Mouse (Mus musculus) testis, adult 2 months (tissue): Measurements from ENCODE around the gene Wbp1. TPM values are rescaled to one million over a fixed set of nuclear protein-coding genes. Genes with fewer than 3 reads are reported as not detected.

Experiments
- H3K27ac ChIP-seq: fragments of 200-500 bp; 2 replicates; pipeline ENCODE4 v1.5.1; 2012; ENCODE audit warnings: low read depth, low read length; ENCODE audit not compliant: control insufficient read depth, insufficient read depth
- H3K27me3 ChIP-seq: fragments of 200-500 bp; 2 replicates; pipeline ENCODE4 v1.6.1; 2012; ENCODE audit warnings: mild to moderate bottlenecking, low read length, moderate library complexity; ENCODE audit not compliant: control insufficient read depth, insufficient read depth
- H3K36me3 ChIP-seq: fragments of 200-500 bp; 2 replicates; pipeline ENCODE4 v1.6.1; 2012; ENCODE audit warnings: mild to moderate bottlenecking, low read length; ENCODE audit not compliant: control insufficient read depth, insufficient read depth
- H3K4me1 ChIP-seq: fragments of 200-500 bp; 2 replicates; pipeline ENCODE4 v1.6.1; 2012; ENCODE audit warnings: low read length; ENCODE audit not compliant: control insufficient read depth, insufficient read depth
- H3K4me3 ChIP-seq: fragments of 200-500 bp; 2 replicates; pipeline ENCODE4 v1.5.1; 2012; ENCODE audit warnings: low read depth, mild to moderate bottlenecking, low read length, moderate library complexity, mixed read lengths; ENCODE audit not compliant: control insufficient read depth
- CTCF ChIP-seq: fragments of 200-500 bp; IDR thresholded peaks from 2 replicates; pipeline ENCODE4 v1.5.1; 2012; ENCODE audit warnings: low read depth, mild to moderate bottlenecking, inconsistent platforms, low read length, moderate library complexity; ENCODE audit not compliant: control insufficient read depth, insufficient read depth, insufficient replicate concordance
- POLR2A ChIP-seq: fragments of 200-500 bp; IDR thresholded peaks from 2 replicates; pipeline ENCODE4 v1.6.1; 2012; ENCODE audit warnings: low read depth, mild to moderate bottlenecking, inconsistent platforms, low read length, moderate library complexity; ENCODE audit not compliant: control insufficient read depth
- polyA plus RNA-seq: library from polyadenylated mRNA; depleted of rRNA; stranded (reverse); fragments of >200 nt; gene quantifications from 2 replicates; pipeline ENCODE4 v1.2.3, GENCODE M21; 2012; rRNA removed

Gene Wbp1
- polyA plus RNA-seq, result 53.0 and 63.3 TPM in 2 replicates

- Histone ChIP-seq H3K27me3 (no peaks in the 10 kb centered on the region), H3K4me3 (peak within 1 kb of the TSS; percentile 91), H3K27ac (peak within 1 kb of the TSS; percentile 79), H3K36me3 (no peaks in the 10 kb centered on the region; the same call in 1 of the 2 replicates), H3K4me1 (peaks cover 23% of the 10 kb centered on the region)
- TF ChIP-seq CTCF (no peak), POLR2A (peak; percentile 62; the same call in 1 of the 2 replicates)
These were observed at the start of gene Wbp1 for GRCm38 (mm10) chr6:83120930-83121862. Gene Wbp1, minus strand, starts transcription at chr6:83121559.

DNA sequence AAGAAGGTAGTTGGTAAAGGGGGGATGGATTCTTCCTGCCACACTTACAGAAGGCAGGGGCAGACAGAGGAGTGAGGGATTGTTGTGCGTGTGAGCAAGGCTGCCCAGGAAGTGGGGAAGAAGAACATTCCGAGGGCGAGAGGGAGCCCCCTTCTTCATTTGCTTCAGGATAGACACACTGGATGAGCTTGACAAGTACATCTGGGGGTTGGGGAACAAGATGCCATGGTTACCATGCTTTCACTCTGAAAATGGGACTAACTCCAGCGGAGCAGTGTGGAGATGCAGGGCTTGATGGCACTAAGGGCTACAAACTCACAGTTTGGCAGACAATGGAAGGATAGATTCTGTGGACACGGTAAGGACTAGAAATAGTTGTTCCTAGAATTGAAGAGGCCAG, 49.7 kb upstream of the Wbp1 start:
- H3K4me3 ChIP-seq, result no peak overlapping the region
- TF ChIP-seq CTCF (no peak), POLR2A (no peak)

DNA sequence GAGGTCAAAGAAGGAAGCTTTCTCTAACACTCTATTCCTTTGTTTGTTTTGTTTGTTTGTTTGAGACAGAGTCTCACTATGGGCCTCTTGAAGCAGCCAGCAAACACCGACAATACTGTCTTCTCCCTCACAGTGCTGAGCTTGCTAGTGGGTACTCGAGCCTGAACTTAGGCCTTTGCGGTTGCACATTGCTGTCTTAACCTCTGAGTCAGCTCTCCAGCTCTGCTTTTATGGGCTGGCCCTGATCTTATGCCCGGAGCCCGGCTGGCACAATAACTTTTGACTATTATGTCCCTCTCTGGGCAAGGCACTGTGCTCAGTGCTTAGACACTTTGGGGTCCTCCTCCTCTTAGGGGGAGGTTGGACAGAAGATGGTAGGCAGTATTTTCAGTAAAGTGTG, 48.5 kb upstream of the Wbp1 start:
- H3K4me1 ChIP-seq, result peaks cover 3% of the 10 kb centered on the region
- no peaks in the 10 kb centered on the region for H3K36me3 ChIP-seq
- no peaks in the 10 kb centered on the region for H3K27me3 ChIP-seq
- TF ChIP-seq POLR2A, result no peak
- H3K27ac ChIP-seq, result no peak overlapping the region
- H3K4me3 ChIP-seq, result no peak overlapping the region

More for the DNA sequence above, 49.7 kb upstream of the Wbp1 start:
- H3K4me1 ChIP-seq, result peaks cover 3% of the 10 kb centered on the region
- no peak overlapping the region for H3K27ac ChIP-seq
- no peaks in the 10 kb centered on the region for H3K36me3 ChIP-seq
- no peaks in the 10 kb centered on the region for H3K27me3 ChIP-seq

- peak overlapping the region; percentile 93 for H3K4me3 ChIP-seq
- TF ChIP-seq POLR2A, result no peak
- TF ChIP-seq CTCF, result no peak
- peaks cover 18% of the 10 kb centered on the region for H3K4me1 ChIP-seq
- peak overlapping the region; percentile 1 for H3K27ac ChIP-seq
- H3K36me3 ChIP-seq, result no peaks in the 10 kb centered on the region; the same call in 1 of the 2 replicates
- H3K27me3 ChIP-seq, result no peaks in the 10 kb centered on the region
These were observed 44.9 kb upstream of the Wbp1 start for GRCm38 (mm10) chr6:83166243-83166630.

DNA sequence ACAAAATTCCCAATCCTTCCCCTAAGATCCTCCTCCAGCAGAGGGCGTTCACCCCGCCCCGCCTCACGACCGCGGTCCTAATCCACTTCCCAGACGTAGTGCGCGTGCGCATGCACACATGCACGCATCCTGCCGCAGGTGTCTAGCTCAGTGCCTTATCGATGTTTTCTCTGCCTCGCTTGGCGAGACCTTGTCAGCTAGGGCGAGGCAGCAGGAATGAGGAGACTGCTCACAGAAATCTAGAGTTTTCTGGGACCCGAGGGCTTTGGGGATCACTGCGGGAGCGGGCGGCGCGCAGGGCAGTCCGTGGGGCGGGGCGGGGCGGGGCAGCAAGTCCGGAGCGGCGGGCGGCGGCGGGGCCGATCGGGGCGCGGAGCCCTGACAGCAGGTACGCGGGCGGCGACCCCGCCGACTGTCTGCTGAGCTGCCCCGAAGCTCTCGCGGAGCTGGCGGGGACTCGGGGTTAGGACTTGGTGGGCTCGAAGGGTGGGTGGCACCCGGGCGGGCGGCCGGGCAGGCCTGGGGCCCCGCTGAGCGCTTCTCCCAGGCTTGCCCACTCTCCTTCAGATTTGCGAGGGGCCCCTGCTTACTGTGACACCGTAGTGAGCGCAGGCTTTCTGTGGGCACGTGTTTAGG, 44.4 kb upstream of the Wbp1 start, which contains the start of gene Dctn1:
Gene Dctn1 (plus strand): TSS at position 314 of the 636 bp plus-strand sequence.
- TF ChIP-seq CTCF, result peak; percentile 70; the same call in 1 of the 2 replicates
- peak; percentile 35; the same call in 1 of the 2 replicates for TF ChIP-seq POLR2A
- H3K27ac ChIP-seq, result peak within 1 kb of the TSS; percentile 87

DNA sequence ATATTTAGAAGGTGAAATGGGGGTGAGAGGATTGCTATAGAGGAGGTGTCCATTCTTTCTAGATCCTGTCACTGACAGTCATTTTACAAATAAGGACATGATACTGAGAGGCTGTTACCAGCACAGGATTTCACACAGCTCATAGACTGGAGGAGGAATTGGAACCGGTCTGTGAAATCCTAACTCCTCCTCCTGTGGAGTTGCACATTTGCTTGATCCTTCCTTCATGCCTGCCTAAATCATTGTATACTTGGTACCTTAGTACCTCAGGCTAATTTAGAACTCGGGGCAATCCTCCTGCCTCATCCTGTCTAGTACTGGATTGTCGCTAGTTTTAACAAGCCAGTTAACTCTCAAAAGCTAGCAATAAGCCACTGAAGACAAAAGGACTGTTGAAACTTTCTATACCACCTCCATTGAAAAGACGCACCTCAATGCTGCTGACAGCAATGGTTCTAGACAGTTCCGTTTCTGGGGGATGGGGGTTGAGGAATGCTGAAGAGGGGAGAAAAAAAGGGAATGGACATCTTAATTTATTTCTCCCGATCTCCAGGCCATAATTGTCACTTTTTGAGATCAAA, 43.8 kb upstream of the Wbp1 start:
- H3K4me3 ChIP-seq, result peak overlapping the region; percentile 93
- peaks cover 20% of the 10 kb centered on the region for H3K4me1 ChIP-seq
- peak overlapping the region; percentile 77; the same call in 1 of the 2 replicates for H3K27ac ChIP-seq
- H3K36me3 ChIP-seq, result no peaks in the 10 kb centered on the region; the same call in 1 of the 2 replicates
- TF ChIP-seq CTCF (no peak), POLR2A (no peak)
- no peaks in the 10 kb centered on the region for H3K27me3 ChIP-seq

More for the DNA sequence above, 44.4 kb upstream of the Wbp1 start, which contains the start of gene Dctn1:
- H3K36me3 ChIP-seq, result no peaks in the 10 kb centered on the region; the same call in 1 of the 2 replicates
- no peaks in the 10 kb centered on the region for H3K27me3 ChIP-seq
- H3K4me1 ChIP-seq, result peaks cover 20% of the 10 kb centered on the region
- peak within 1 kb of the TSS; percentile 93 for H3K4me3 ChIP-seq
